Comparison of ENCODE assay signal across 8 mouse cellular contexts in the genomic region with DNA sequence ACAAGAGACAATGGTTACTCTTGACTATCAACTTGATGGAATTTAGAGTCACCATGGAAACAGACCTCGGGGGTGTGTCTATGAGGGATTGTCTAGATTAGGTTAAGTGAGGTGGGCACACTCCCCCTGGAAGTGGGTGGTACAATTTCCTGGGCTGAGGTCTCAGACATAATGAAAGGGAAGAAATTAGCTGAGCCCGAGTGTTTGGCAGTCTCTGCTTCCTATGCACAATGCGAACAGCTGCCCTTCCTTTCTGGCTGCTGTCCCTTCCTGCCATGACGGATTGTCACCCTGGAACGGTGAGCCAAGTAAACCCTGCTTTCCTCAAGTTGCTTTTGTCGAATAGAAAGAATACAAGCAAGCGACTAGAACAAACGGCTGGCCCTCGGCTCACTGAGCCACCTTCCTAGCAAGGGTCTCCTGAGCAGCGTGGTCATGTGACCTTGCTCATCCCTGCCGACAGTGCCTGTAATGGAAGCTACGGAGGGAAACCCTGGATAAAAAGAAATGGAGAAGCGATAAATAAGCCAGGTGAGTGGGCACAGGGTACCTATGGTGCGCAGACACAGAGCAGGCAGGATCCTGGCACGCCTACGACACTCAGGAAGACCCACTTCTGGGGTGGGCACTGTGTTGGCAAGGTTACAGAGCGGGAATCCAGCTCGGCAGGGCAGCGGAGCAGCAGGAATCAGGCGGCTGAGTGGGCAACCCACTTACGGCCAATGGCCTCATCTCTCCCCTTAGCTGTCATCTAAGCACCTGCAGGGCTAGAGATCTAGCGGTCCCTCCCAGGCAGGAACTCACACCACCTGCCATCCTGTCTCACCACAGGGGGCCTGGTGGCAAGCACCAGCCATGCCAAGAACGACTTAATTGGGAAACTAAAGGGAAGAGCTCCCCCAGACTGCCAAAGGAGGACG.
DNase-seq lines count a peak whose midpoint lies in the region; ATAC-seq lines count a peak whose summit lies in the region.

No protein-coding gene starts in this region.

- peak overlapping the region; percentile 18; the same call in 1 of the 2 replicates for H3K4me3 ChIP-seq in forebrain, embryonic 10.5 days

- no peaks in the 10 kb centered on the region for H3K36me3 ChIP-seq in forebrain, embryonic 10.5 days (replicated peaks)

- WGBS in forebrain, embryonic 10.5 days, result 62% methylated on average over 24 of the region's 24 CpGs

- DNase-seq in adrenal gland, postnatal 25 days, result peak; percentile 9
- DNase-seq in adrenal gland, adult 18-20 months (ENCODE audit: low spot score in 2 of 2), result no peak
- DNase-seq in Muller cell, postnatal 12 days (ENCODE audit: inconsistent ontology term), result peak; percentile 90
- peak; percentile 27 for DNase-seq in forebrain, embryonic 10.5 days (ENCODE audit: extremely low spot score, low spot score)
- DNase-seq in kidney, postnatal 14 days, result peak; percentile 51
- peak; percentile 61 for DNase-seq in mesoderm, embryonic 11.5 days (ENCODE audit: low read depth, low spot score)
- no peak for DNase-seq in spleen, adult 18-20 months

- no peaks in the 10 kb centered on the region for H3K9me3 ChIP-seq in forebrain, embryonic 10.5 days

- no peaks in the 10 kb centered on the region for H3K27me3 ChIP-seq in forebrain, embryonic 10.5 days (ENCODE audit: poor library complexity, severe bottlenecking)

- peak overlapping the region; percentile 70 for H3K27ac ChIP-seq in forebrain, embryonic 10.5 days

- peaks cover 26% of the 10 kb centered on the region for H3K4me1 ChIP-seq in forebrain, embryonic 10.5 days

- ATAC-seq in megakaryocyte-erythroid progenitor cell, adult 5-6 weeks (replicated peaks; ENCODE audit: low FRiP score, low TSS enrichment, poor library complexity, severe bottlenecking), result no peak

Comparison
In these comparisons a context has a peak if more than half of its experiments do, and no peak if none do; other contexts are left out.
1. DNase-seq: peak in adrenal gland, postnatal 25 days (single experiment), Muller cell, postnatal 12 days (single experiment), forebrain, embryonic 10.5 days (single experiment), kidney, postnatal 14 days (single experiment) and mesoderm, embryonic 11.5 days (single experiment); none in adrenal gland, adult 18-20 months (0 of 2) and spleen, adult 18-20 months (0 of 2).